Mouse (Mus musculus) ovary, postnatal 10 days (tissue): ENCODE data around the gene Col20a1.
A peak's percentile ranks its signal among the peaks of the same experiment; 100 is the strongest.

ENCODE experiments used
- DNase-seq: peaks from one replicate; pipeline ENCODE4 v3.0.0; 2022; ENCODE audit warnings: low spot score

Gene Col20a1

DNA sequence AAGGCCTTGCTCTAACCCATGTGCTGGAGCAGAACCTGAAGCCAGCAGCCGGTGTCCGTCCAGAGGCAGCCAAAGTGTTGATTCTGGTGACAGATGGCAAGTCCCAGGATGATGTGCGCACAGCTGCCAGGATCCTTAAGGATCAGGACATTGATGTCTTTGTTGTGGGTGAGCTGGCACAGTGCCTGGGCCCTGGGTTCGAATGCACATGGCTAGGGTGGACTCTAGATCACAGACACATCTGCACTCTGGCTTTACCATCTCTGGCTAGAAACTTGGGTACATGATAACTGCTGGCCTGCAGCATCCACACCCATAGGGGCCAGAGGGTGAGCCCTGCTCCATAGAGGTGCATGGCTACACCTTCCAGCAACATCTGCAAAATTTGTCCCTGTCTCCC, 9.1 kb downstream of the Col20a1 start:
- no peak for DNase-seq

- no peak for DNase-seq
Observed at GRCm38 (mm10) chr2:180996436-180996835, 10.1 kb downstream of the Col20a1 start.

DNA sequence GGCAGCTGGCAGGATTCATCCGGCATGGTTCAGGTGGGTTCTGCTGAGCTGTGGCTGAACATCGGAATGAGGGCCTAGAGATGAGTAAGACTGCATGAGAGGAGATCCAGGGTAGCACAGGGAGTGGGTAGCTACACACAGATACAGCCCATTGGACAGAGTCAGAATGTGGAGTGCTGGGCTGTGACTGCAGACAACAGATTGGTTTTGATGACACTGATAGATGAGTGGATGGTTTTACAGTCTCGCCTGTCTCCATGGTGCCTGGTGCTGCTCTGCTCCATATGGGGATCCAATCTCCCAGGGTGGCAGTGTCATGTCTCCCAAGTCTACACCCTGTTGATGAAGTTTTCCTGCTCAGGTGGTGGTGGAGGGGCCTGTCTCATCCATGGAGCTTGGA, 10.6 kb downstream of the Col20a1 start:
- DNase-seq, result no peak

GRCm38 (mm10) chr2:181007054-181007453, 20.7 kb downstream of the Col20a1 start:
- DNase-seq, result no peak

- no peak for DNase-seq
Observed at GRCm38 (mm10) chr2:181008339-181008738, 22.0 kb downstream of the Col20a1 start.

DNA sequence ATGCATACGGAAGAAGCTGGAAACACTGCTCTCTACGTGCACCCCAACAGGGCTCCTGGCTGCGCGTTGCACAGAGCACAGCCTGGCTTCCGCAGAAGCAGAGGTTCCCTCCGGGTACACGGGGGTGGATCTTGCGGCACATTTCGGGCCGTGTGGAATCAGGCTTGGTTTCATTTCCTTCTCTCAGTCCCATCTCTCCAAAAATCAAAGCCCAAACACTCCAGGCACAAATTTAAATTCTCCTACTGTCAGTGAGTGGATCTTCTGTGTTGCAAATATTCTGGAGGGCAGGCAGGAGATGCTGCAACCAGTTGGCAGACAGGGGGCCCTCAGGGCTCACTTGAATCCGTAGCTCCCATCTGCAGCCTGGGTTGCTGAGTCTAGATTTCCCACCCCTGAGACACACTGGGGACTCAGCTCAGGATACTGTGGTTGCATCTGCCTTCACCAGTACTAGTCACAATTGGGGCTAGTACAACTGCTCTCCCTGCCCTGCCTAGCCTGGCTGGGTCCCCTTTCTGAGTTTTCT, 45.1 kb downstream of the Col20a1 start:
- DNase-seq, result no peak

DNA sequence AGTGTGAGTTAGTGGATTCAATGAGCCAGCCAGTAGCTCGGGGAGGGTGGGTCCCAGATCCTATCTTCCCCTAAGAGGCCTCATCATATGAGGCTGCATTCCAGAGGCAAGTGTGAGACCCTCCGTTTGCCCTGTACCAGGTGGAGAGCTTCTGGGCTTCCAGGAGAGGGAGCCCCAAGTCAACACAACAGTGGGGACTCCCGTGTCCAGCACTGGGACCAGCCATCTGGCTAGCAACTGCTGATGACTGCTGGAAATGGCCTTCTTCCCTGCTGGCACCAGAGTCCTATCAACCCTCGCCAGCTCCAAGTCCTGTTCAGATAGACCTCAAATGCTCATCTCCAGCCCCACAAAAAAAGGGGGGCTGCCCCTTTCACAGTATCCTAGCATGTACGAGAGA, 46.1 kb downstream of the Col20a1 start:
- DNase-seq, result no peak

GRCm38 (mm10) chr2:181033310-181033709, 47.0 kb downstream of the Col20a1 start:
- no peak for DNase-seq

DNA sequence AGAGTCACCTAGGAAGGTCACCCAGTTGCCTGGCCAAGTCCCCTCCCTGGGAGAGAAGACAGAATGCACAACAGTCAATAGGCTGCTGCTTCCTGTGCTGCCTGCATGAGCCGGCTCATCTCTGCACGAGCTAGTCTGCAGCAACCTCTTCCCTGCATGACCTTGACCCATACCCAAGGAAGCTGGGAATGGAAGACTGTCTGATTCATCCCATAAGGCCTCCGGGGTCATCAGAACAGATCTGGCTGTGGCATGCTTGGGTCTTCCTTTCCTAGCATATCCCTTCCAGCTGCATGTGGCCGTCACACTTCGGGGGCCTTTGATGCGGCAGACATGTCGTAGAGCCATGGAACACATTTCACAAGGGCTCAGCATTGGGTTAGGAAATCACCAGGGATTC, 48.9 kb downstream of the Col20a1 start:
- DNase-seq, result no peak

GRCm38 (mm10) chr2:181036561-181036960, 50.2 kb downstream of the Col20a1 start:
- no peak for DNase-seq

DNA sequence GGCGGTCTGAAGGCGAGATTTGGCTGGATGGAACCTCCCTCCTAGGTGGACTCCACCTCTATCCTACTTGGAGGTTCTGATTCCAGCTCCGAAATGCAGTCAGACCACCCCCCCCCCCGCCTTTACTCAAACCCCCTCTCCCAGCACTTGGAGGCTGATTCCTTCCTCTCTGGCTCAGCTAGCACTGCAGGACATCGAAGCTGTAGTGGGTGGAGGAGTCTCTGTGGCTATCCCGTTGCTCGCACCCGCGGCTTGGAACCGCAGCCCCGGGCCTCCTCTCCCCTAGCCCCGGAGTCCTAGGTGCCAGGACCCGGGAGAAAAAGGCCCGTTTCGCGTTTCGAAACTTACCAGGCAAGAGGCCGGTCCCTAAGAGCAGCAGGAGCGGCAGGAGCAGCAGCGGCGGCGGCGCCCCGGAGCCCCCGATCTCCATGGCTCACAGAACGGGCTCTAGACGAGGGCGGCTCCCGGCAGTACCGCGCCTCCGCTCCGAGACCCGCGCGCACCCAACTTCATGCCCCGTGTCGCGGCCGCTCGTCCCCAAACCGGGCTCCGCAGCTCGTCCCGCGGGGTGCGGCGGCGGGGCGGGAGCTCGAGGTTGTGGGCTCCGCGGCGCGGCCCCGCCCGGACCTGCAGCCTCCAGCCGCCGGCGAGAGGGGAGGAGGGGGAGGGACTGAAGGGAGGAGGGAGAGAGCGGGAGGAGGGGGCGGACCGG, 52.5 kb downstream of the Col20a1 start:
- DNase-seq, result no peak

- DNase-seq, result no peak
Observed at GRCm38 (mm10) chr2:181039356-181039680, 53.0 kb downstream of the Col20a1 start.

DNA sequence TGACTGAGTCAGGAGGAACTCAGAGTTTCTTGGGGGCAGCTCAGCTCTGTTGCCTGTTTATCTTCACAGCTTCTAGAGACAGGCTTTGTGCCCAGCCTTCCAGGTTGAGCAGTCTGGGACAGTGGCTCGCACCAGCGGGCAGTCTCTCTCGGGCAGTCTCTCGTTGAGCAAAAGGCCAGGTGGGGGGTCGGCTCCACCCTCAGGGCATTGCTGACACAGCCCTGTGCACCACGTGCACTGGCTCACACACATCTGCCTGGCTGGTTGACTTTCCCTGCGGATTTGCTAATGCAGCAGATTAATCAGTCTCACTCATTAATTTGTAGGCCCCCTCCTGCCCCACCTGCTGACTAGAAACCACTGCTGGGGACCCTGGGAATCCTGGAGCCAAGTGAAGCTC, 55.6 kb downstream of the Col20a1 start:
- DNase-seq, result no peak

DNA sequence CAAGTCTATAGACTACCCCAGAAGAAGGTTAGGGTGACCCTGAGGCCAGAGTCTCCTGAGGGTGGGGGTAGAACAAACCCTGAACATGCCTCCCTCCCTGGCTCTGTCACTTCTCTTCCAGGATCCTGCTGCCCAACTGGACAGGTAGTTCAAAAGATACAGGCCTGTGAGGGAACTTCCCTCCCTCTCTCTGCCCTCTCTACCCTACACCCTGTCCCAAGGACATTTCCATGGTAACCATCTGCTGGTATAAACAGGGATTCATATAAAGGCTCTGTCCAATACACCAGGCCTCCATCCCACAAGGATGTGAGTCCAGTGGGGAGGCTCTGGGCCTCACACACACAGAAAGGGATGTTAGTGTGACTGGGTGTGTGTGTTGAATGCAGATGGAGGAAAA, 56.0 kb downstream of the Col20a1 start:
- DNase-seq, result no peak

- no peak for DNase-seq
Observed at GRCm38 (mm10) chr2:181043437-181043836, 57.1 kb downstream of the Col20a1 start, which contains the start of gene Chrna4. Gene Chrna4 (minus strand): TSS chr2:181043546.

DNA sequence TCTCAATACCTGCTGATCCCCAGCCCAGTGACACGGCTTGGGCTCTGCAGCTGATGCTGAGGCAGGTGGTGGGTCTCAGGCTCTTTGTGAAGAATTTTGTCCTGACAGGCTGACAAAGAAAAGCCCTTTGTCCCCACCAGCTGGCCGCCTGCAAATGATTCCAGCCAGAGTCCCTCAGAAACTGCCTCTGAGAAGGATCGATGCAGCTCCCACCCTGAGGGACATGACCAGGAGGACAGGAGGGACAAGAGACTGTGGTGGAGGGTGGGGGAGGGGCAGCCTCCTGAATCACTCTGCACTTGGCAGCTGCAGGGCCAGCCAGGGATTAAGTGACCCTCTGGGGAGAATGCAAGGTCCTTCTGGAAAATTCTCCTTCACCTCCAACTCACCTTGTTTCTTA, 57.7 kb downstream of the Col20a1 start:
- DNase-seq, result no peak

- DNase-seq, result no peak
Observed at GRCm38 (mm10) chr2:181048252-181048945, 62.1 kb downstream of the Col20a1 start.

DNA sequence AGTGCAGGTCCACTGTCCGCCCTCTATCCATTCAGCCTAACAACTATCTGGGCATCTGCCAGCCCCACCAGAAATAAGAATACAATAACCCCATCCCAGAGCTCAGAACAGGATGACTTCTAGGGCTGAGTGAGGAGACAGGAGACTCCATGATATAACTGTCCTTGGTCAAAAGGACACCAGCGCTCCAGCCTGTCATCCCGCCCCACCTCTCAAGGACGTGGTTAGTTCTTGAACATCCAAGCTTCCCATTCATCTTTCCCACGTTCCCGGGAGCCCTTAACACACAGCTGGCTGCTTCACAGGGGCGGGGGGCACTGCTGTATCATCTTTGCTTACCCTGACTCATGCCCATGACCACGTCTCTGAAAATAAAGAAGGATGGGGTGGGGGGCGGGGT, 62.7 kb downstream of the Col20a1 start:
- DNase-seq, result no peak

DNA sequence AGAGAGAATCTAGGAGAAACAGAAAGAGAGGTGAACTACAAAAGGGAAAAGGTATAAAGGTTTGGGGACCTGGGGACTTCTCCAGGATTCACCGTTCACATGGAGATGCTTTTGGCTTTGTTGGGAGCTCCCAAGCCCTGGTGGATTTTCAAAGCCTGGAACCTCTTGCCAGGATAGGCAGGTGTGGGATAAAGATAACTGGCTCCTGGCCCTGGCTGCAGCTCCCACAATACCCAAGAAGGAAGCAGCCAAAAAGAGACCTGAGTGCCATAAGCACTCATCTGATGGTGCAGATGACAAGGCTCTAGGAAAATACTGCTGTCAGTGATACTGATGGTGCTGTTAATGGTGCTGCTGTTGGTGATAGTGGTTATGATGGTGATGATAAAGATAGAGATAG, 65.8 kb downstream of the Col20a1 start:
- DNase-seq, result no peak

DNA sequence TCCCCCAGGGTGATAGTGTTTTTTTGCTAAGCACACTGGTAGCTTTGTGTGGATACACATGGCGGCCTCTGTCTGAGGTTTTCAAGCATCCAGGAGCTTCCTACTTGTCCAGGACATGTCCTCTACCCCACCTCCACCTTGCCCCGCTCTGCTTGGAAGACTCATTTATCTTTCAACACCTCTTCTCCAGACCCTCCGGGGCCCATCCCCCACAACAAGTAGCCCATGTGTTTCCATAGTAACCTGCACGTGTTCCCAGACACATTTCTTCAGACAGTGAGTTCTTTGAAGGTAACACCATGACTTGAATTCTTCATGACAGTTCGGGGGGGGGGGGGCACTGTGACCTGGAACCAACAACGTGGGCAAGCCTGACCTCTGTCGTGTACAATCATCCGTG, 71.0 kb downstream of the Col20a1 start:
- DNase-seq, result no peak

- no peak for DNase-seq
Observed at GRCm38 (mm10) chr2:181058193-181058592, 71.9 kb downstream of the Col20a1 start.

- DNase-seq, result peak; percentile 68
Observed at GRCm38 (mm10) chr2:181060127-181060526, 73.8 kb downstream of the Col20a1 start.

- DNase-seq, result no peak
Observed at GRCm38 (mm10) chr2:181065827-181066226, 79.5 kb downstream of the Col20a1 start.
